Mouse (Mus musculus): ENCODE data around the gene Rangrf.

DNA sequence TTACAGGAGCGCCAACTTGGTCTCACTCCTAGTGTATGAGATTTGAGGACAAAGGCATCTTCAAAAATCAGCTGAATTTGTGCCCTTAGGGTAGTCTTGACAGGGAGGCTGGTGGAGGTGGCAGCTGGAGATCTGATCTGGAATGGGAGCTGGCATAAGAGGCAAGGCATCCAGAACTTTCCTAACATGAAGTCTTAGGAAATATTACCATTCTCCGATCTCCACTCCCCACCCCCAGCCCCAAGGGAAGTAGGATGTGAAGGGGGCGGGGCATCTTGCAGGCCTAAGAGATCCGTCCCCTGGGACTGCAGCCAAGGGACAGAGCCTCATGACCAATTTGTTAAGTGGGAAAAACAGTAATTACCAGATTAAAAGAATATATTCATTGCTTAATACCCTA is 4.8 kb downstream of the Rangrf start:
- TF ChIP-seq POLR2A (IDR thresholded peaks at IDR 0.05; ENCODE audit: borderline replicate concordance, extremely low read depth, insufficient read depth, insufficient read length, poor library complexity, severe bottlenecking) (no peak), CTCF (IDR thresholded peaks at IDR 0.05; ENCODE audit: borderline replicate concordance, extremely low read depth, insufficient read depth, insufficient read length) (no peak)
